Mouse (Mus musculus) CD4-positive helper T cell, adult 2 months (primary cell): ENCODE measurements around the gene Clec11a.
A peak's percentile ranks its signal among the peaks of the same experiment; 100 is the strongest.
"Not testable (repeated sequence)": the region's sequence is repeated elsewhere in the genome, so short reads cannot be mapped to it uniquely, and the experiment has no call there.

ENCODE experiments used
- DNase-seq: peaks from one replicate; pipeline ENCODE4 v3.0.0-alpha.2; 2012; ENCODE audit warnings: low read depth, missing footprints, low spot score

Clec11a gene

GRCm38 (mm10) chr7:44326614-44327013, 19.9 kb upstream of the Clec11a start:
- DNase-seq = no peak

DNA sequence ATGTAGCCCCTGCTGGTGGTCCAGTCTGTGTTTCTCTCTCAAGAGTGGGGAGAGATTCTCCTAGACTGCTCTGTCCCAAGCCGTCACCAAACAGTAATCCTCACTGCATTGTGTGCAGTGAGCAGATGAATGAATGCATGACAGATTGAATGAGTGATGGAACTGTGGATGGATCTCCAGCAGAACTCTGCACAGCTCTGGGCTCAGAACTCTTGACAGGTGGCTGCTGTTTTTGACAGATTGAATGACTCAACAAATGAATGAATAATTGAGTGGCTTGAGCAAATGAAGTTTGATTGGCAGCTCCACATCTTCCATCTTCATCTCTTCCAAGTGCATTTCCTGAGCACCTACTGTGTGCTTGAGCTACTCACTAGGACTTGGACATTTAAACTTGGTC, 15.6 kb upstream of the Clec11a start:
- DNase-seq = no peak

- no peak for DNase-seq
These were observed 14.2 kb upstream of the Clec11a start for GRCm38 (mm10) chr7:44320886-44321285.

DNA sequence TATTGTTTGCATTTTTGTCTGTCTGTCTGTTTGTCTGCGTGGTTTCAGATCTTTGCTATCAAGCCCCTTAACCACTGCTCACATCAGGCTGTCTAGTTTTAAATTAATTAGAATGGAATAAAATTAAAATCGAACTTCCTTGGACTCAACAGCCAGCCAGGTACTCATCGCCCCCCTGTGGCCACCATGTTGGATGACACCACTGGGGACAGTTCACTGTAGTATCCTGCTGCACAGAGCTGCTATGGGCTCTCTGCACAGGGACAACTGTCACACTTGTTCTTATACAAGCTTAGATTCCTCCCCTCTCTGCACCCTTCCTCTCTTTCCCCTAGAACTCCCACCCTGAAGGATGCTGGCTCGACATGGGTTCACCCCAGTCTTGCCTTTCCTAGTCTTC, 11.2 kb upstream of the Clec11a start:
- peak; percentile 30 for DNase-seq

DNA sequence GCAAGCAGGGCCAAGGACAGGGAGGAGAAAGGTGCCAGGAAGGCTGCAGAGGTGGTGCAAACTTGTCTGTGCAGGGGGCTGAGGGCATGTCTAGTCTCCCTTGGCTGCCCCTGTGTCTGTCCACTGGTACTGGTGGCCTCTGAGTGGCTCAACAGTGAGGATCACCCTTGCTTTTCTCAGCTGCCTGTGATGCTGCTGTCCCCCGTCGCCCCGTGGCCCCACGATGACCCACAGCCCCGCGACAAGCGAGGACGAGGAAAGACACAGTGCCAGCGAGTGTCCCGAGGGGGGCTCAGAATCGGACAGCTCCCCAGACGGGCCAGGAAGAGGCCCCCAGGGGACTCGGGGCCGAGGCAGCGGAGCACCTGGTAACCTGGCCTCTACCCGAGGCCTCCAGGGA, 5.8 kb upstream of the Clec11a start:
- no peak for DNase-seq

DNA sequence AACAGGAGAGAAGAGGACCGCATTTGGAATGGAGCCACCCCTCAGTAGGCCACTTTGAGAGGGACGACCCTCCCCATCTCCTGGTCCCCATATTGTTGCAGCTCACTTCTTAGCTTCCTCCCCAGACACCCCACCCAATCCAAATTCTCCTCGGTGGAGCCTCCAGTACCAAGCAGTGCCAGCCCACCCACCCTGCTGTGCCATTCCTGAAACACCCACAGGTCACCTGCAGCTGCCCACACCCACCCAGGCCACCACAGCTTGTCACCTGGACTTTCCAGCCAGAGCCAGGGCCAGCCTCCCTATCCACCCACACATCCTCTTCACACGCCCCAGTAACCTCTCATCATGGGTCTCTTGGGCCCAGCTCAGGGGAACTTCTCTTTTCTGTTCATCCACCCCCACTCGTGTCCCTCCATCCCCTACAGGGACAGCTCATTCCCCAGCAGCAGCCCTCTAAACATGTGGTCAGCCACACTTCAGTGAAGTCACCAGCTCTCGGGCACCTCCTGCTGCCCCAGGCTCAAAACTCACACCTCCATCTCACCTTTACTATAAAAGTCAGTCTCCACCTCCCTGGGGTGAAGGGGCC, 5.1 kb upstream of the Clec11a start:
- DNase-seq = no peak

DNA sequence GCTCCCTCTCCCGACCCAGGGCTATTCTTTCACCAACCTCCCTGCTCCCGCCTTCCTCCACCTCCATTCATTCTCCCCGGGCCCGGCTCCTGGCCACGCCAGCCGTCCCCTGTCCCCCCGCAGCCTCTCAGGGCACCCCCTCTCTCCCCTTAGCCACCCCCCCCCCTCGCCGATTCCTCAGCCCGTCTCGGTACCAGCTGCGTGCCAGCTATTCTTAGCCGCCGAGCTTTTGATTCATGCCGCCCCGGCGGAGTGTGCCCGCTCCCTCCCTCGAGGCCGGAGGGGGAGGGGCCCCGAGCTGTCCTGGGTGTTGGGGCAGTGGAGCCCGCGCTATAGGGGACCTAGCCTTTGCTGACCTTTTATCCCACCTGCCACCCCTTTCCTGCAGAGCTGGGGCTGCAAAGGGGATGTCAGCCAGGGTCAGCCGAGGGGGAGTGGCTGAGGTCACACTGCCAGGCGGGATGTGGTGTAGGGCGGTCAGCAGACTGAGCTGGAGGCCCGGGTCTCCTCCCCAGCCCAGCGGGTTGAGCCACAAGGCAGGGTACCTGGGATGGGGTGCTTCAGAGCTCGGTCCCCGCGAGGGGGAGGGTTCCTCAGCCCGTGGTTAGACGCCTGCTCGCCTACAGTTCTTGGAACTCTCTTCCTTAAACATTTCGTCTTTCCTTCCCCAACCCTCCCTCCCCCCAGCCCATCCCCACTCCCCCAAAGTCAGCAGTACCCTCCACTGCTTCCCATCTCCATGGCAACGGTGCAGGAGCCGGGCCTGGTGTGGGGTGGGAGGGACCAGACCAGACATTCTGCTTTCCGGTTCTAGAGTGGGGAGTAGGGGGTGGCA, 4.4 kb upstream of the Clec11a start:
- DNase-seq = peak; percentile 17

DNA sequence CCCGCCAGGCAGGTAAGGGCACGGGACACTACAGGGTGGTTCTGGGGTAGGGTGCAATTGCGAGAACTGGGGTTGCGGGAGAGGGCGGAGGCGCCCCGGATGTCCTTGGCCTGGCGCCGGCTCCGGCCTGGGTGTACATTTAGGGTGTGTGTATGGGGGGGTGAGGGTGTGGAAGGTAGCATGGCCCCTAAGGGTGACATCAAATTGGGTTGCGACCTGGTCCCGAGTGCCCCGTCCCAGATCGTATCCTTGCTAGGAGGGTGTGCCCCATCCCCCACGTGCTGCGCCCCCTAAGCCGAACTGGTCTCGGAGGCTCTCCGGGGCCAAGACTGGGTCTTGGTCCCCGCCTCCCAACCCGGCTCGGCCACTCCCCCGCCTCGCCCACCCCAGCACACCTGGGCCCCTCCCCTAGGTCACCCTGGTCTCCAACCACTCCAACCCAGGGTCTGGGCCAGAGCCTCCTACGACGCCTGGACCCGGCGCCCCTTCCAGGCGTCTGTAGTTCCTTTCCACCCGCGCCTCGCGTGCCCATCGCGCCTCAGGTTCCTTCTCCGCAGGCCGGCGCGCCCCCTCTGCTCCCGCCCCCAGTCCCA, 3.7 kb upstream of the Clec11a start:
- DNase-seq = peak; percentile 31

- DNase-seq = peak; percentile 19
These were observed 3.0 kb upstream of the Clec11a start, which contains the start of gene Shank1 for GRCm38 (mm10) chr7:44309475-44310284. Shank1 (plus strand) TSS chr7:44310253.

DNA sequence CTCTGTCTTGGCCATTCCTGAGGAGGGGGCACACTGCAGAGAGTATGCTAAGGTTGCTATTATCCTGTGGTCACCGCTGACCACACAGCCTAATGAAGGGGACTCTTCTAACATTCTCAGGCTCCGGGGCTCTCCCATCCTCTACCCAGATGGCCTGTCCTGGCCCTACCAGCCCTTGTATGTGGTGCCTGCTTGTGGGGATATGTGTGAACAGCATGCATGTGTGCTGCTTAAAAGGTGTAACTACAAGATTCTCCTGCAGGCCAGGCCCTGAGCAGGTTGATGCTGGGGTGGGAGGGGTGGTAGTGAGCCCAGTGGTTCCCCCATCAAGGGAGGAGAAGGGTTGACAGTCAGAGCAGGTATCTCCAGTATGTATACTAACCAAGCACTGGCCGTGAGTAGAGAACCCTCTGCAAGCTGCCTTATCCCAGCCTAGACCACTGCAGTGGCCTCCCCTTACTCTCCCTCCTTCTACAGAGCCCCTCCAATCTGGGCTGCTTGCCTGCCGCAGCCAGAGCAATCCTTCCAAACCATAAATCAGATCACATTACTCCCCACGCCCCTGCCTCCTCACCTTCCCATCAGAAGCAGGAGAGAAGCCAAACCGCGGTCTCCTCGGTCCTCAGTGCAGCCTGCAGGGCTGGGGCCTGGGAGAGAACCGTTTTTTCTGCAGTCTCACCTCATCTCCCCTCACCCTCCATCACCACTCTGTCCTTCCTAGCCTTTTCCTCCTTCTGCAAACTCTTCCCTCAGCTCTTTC, 739 bp upstream of the Clec11a start:
- no peak for DNase-seq

DNA sequence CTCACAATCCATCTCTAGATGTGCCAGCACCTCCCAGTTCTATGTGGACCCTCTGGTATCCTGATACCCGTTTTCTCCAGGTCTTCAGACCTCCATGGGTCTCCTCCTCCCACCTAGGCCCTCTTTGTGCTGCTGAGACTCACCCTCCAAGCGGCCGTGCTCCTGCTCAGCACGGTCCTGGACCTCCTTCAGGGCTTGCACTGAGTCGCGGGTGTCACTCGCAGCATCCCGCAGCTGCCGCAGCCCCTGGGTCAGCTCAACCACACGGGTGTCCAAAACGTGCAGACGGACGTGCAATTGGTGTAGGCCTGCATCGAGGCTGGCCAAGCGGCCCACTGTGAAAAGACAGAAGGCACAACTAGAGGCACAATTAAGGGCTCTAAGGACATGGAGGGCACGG, 1.0 kb downstream of the Clec11a start:
- no peak for DNase-seq

GRCm38 (mm10) chr7:44304775-44305641, 1.7 kb downstream of the Clec11a start:
- DNase-seq = peak; percentile 99

GRCm38 (mm10) chr7:44304463-44304774, 2.3 kb downstream of the Clec11a start:
- no peak for DNase-seq

GRCm38 (mm10) chr7:44303346-44304340, 3.1 kb downstream of the Clec11a start:
- no peak for DNase-seq

DNA sequence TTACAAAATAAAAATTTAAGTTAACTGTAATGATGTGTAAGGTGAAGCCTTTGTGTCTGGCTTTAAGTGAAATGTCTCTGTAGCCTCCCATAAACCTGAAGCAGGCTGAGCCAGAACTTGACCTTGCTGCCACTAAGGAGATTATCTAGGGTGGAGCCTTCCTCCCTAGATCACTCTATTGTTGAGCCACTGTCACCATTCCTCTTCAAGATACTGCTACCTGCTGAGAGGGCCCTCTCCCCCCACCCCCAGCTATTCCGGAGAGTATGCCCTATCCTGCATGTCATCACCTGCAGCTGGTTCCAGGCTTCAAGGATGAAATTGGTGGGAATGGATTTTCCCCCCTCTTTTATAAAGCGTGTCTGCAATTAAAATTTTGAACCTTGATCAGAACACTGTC, 9.2 kb downstream of the Clec11a start:
- DNase-seq = not testable (repeated sequence)

DNA sequence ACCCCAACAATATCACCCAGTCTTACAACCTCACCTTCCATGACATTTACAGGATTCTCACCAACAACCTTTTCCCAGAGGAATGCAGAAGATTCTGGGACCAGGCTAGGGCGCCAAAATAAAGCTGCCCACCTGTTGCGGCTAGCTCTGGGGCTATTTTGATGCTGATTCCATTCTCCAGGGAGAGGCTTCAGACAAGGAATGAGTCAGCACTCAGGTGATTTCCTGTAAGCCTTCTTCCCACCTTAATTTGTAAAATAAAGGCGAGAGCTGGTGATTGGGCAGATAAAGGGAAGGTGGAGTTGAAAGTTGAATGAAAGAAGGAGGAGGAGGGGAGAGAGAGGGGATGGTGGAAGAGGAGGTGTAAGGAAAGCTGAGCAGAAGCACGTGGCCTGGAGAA, 15.3 kb downstream of the Clec11a start:
- DNase-seq = no peak

- no peak for DNase-seq
These were observed 15.7 kb downstream of the Clec11a start for GRCm38 (mm10) chr7:44290986-44291385.

GRCm38 (mm10) chr7:44287760-44288159, 18.9 kb downstream of the Clec11a start:
- DNase-seq = no peak

GRCm38 (mm10) chr7:44281586-44281985, 25.1 kb downstream of the Clec11a start:
- DNase-seq = no peak
